ENCODE assay signal across 8 mouse cellular contexts in the genomic region with DNA sequence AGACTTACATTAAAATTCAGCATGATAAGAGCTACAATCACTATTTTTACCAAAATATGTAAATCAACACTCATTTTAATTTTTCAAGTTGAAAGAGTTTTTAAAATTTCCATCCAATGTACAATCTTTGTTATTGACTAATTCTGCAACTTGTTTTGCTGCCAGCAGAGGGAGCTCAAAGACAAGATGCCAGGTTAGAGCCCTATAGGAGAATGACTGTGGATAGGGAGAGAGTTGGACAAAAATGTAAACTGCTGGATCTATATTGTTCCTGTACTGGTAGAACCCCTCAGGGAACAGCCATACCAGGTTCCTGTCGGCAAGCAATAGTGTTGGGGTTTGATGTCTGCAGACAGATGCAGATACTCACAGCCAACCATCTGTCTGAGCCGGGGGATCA.
DNase-seq lines count a peak whose midpoint lies in the region; ATAC-seq and TF ChIP-seq lines count a peak whose summit lies in the region.

No protein-coding gene starts in this region.

- DNase-seq in heart, adult 2 months, result no peak
- DNase-seq in heart, postnatal 25 days (ENCODE audit: low spot score), result no peak
- peak; percentile 19 for DNase-seq in A20 (ENCODE audit: low read depth, low spot score)
- peak; percentile 2 for DNase-seq in cerebellum, adult 9-10 months
- peak; percentile 33 for DNase-seq in limb, embryonic 10.5 days (ENCODE audit: low spot score)
- DNase-seq in telencephalon, adult 2 months (ENCODE audit: low read depth, low spot score), result peak; percentile 6

- peak; percentile 76; the same call in 1 of the 2 replicates for ATAC-seq in hindbrain, embryonic 15.5 days (ENCODE audit: low FRiP score, low read depth)
- ATAC-seq in monocyte, adult 5-6 weeks (replicated peaks; ENCODE audit: insufficient number of reproducible peaks, low FRiP score, low TSS enrichment, poor library complexity, severe bottlenecking), result no peak

- no peak overlapping the region for H3K9ac ChIP-seq in heart, adult 2 months (ENCODE audit: low read depth, low read length)
- no peak overlapping the region for H3K9ac ChIP-seq in hindbrain, embryonic 15.5 days

- H3K27me3 ChIP-seq in heart, adult 2 months (ENCODE audit: control insufficient read depth, insufficient read depth, low read length), result no peaks in the 10 kb centered on the region
- H3K27me3 ChIP-seq in hindbrain, embryonic 15.5 days, result no peaks in the 10 kb centered on the region
- no peaks in the 10 kb centered on the region for H3K27me3 ChIP-seq in limb, embryonic 10.5 days (ENCODE audit: low read depth, poor library complexity, severe bottlenecking)

- TF ChIP-seq EP300 in heart, adult 2 months (IDR thresholded peaks at IDR 0.05; ENCODE audit: insufficient read depth, low read depth, low read length), result no peak

- intact Hi-C loops in heart, adult 2 months (cut with DNase I), result no loop called here
- intact Hi-C loops in heart, postnatal 25 days (cut with DNase I), result loop anchor here (5.0 kb wide), 1 partner anchor 1407 kb away; no protein-coding TSS in a partner anchor

- H3K9me3 ChIP-seq in hindbrain, embryonic 15.5 days, result no peaks in the 10 kb centered on the region
- H3K9me3 ChIP-seq in limb, embryonic 10.5 days (replicated peaks), result no peaks in the 10 kb centered on the region

- no peaks in the 10 kb centered on the region for H3K4me1 ChIP-seq in heart, adult 2 months (ENCODE audit: control insufficient read depth, insufficient read depth, low read length)
- no peaks in the 10 kb centered on the region for H3K4me1 ChIP-seq in hindbrain, embryonic 15.5 days (replicated peaks)
- H3K4me1 ChIP-seq in limb, embryonic 10.5 days, result no peaks in the 10 kb centered on the region

- 62% methylated on average over 2 of the region's 2 CpGs for WGBS in heart, adult 2 months
- WGBS in hindbrain, embryonic 15.5 days, result 58% methylated on average over 2 of the region's 2 CpGs
- 63% methylated on average over 2 of the region's 2 CpGs for WGBS in limb, embryonic 10.5 days

- no peak overlapping the region for H3K4me2 ChIP-seq in hindbrain, embryonic 15.5 days

- H3K36me3 ChIP-seq in heart, adult 2 months (ENCODE audit: control insufficient read depth, insufficient read depth, low read length), result no peaks in the 10 kb centered on the region
- H3K36me3 ChIP-seq in hindbrain, embryonic 15.5 days, result no peaks in the 10 kb centered on the region
- no peaks in the 10 kb centered on the region for H3K36me3 ChIP-seq in limb, embryonic 10.5 days

- H3K27ac ChIP-seq in heart, adult 2 months, result no peak overlapping the region
- H3K27ac ChIP-seq in hindbrain, embryonic 15.5 days (replicated peaks), result no peak overlapping the region
- no peak overlapping the region for H3K27ac ChIP-seq in limb, embryonic 10.5 days

- peak; percentile 76 for TF ChIP-seq CTCF in heart, adult 2 months (IDR thresholded peaks at IDR 0.05)

- no peak overlapping the region for H3K4me3 ChIP-seq in heart, adult 2 months
- H3K4me3 ChIP-seq in hindbrain, embryonic 15.5 days, result no peak overlapping the region
- no peak overlapping the region for H3K4me3 ChIP-seq in limb, embryonic 10.5 days

- H3K79me2 ChIP-seq in heart, adult 2 months (replicated peaks; ENCODE audit: control insufficient read depth, insufficient read depth, low read length), result no peaks in the 10 kb centered on the region

- TF ChIP-seq POLR2A in heart, adult 2 months (IDR thresholded peaks at IDR 0.05; ENCODE audit: insufficient read depth, low read depth, low read length), result no peak

Comparison
In these comparisons a context has a peak if more than half of its experiments do, and no peak if none do; other contexts are left out.
1. DNase-seq: peak in A20 (single experiment), cerebellum, adult 9-10 months (single experiment), limb, embryonic 10.5 days (single experiment) and telencephalon, adult 2 months (single experiment); none in heart, adult 2 months (0 of 2) and heart, postnatal 25 days (single experiment).